ENCODE assay signal across 9 mouse cellular contexts in genomic region chr1:119049812-119050615, GRCm38 (mm10). TPM values are rescaled to one million over a fixed set of nuclear protein-coding genes. Genes with fewer than 3 reads are reported as not detected.
DNase-seq lines count a peak whose midpoint lies in the region; ATAC-seq and TF ChIP-seq lines count a peak whose summit lies in the region.
"Had no signal": no experiment of that assay in that cellular context is flagged by ENCODE, and none has a peak within 500 bp of the region (broad histone marks: within the 10 kb centered on the region; RNA-seq: fewer than 3 reads in every experiment).

No protein-coding gene starts in this region.

- intact Hi-C loops in heart, adult 2 months (cut with DNase I), result loop anchor here (5.0 kb wide), 1 partner anchor 68 kb away; no protein-coding TSS in a partner anchor

- ATAC-seq in embryonic facial prominence, embryonic 11.5 days (replicated peaks; ENCODE audit: insufficient number of reproducible peaks, low FRiP score, low TSS enrichment, low read depth), result no peak
- no peak for ATAC-seq in hindbrain, embryonic 15.5 days (ENCODE audit: low FRiP score, low read depth)
- peak; percentile 5; the same call in 1 of the 2 replicates for ATAC-seq in neural tube, embryonic 12.5 days (ENCODE audit: low FRiP score, low read depth)
- no peak for ATAC-seq in megakaryocyte, adult 5-6 weeks (ENCODE audit: poor library complexity, severe bottlenecking)

- H3K27me3 ChIP-seq in embryonic facial prominence, embryonic 11.5 days (ENCODE audit: control insufficient read depth, insufficient read depth, low read length), result no peaks in the 10 kb centered on the region
- peaks cover 26% of the 10 kb centered on the region for H3K27me3 ChIP-seq in hindbrain, embryonic 15.5 days
- no peaks in the 10 kb centered on the region; the same call in 1 of the 2 replicates for H3K27me3 ChIP-seq in neural tube, embryonic 12.5 days (replicated peaks)
- H3K27me3 ChIP-seq in heart, adult 2 months (ENCODE audit: control insufficient read depth, insufficient read depth, low read length), result peaks cover 13% of the 10 kb centered on the region

- peak overlapping the region; percentile 7; the same call in 1 of the 2 replicates for H3K27ac ChIP-seq in embryonic facial prominence, embryonic 11.5 days (replicated peaks; ENCODE audit: low read depth, low read length)
- H3K27ac ChIP-seq in hindbrain, embryonic 15.5 days (replicated peaks), result peak overlapping the region; percentile 73
- H3K27ac ChIP-seq in neural tube, embryonic 12.5 days, result peak overlapping the region; percentile 64
- no peak overlapping the region for H3K27ac ChIP-seq in heart, adult 2 months

- H3K9ac ChIP-seq in embryonic facial prominence, embryonic 11.5 days (replicated peaks; ENCODE audit: low read length), result peak overlapping the region; percentile 76
- no peak overlapping the region for H3K9ac ChIP-seq in hindbrain, embryonic 15.5 days
- H3K9ac ChIP-seq in neural tube, embryonic 12.5 days, result peak overlapping the region; percentile 33; the same call in 1 of the 2 replicates
- no peak overlapping the region for H3K9ac ChIP-seq in heart, adult 2 months (ENCODE audit: low read depth, low read length)

- 6% methylated on average over 10 of the region's 10 CpGs for WGBS in embryonic facial prominence, embryonic 11.5 days
- 11% methylated on average over 10 of the region's 10 CpGs for WGBS in hindbrain, embryonic 15.5 days
- WGBS in neural tube, embryonic 12.5 days, result 6% methylated on average over 10 of the region's 10 CpGs
- WGBS in heart, adult 2 months, result 61% methylated on average over 10 of the region's 10 CpGs

- no peak for TF ChIP-seq POLR2A in heart, adult 2 months (IDR thresholded peaks at IDR 0.05; ENCODE audit: insufficient read depth, low read depth, low read length)

- no peak for TF ChIP-seq EP300 in heart, adult 2 months (IDR thresholded peaks at IDR 0.05; ENCODE audit: insufficient read depth, low read depth, low read length)

- peak overlapping the region; percentile 53 for H3K4me2 ChIP-seq in embryonic facial prominence, embryonic 11.5 days (ENCODE audit: low read depth, low read length)
- H3K4me2 ChIP-seq in hindbrain, embryonic 15.5 days, result peak overlapping the region; percentile 96; the same call in 1 of the 2 replicates
- H3K4me2 ChIP-seq in neural tube, embryonic 12.5 days (replicated peaks), result peak overlapping the region; percentile 71

- H3K4me3 ChIP-seq in embryonic facial prominence, embryonic 11.5 days (ENCODE audit: low read depth, low read length), result peak overlapping the region; percentile 55
- no peak overlapping the region for H3K4me3 ChIP-seq in hindbrain, embryonic 15.5 days
- 0 out of 2 replicates have a peak overlapping the region, but pooled peaks have one; percentile 12 for H3K4me3 ChIP-seq in neural tube, embryonic 12.5 days
- H3K4me3 ChIP-seq in heart, adult 2 months, result no peak overlapping the region

- H3K4me1 ChIP-seq in embryonic facial prominence, embryonic 11.5 days (ENCODE audit: control insufficient read depth, insufficient read depth, low read length), result peaks cover 3% of the 10 kb centered on the region
- peaks cover 64% of the 10 kb centered on the region for H3K4me1 ChIP-seq in hindbrain, embryonic 15.5 days (replicated peaks)
- H3K4me1 ChIP-seq in neural tube, embryonic 12.5 days, result peaks cover 53% of the 10 kb centered on the region
- H3K4me1 ChIP-seq in heart, adult 2 months (ENCODE audit: control insufficient read depth, insufficient read depth, low read length), result no peaks in the 10 kb centered on the region; the same call in none of the 2 replicates

- DNase-seq in layer of hippocampus, postnatal 36 days, result peak; percentile 25 to 26
- no peak for DNase-seq in layer of hippocampus, adult 9-10 months (ENCODE audit: low spot score)
- DNase-seq in embryonic facial prominence, embryonic 11.5 days (ENCODE audit: low spot score), result peak; percentile 28
- no peak for DNase-seq in natural killer cell, adult 2 months (ENCODE audit: low spot score in 2 of 2)
- DNase-seq in heart, adult 2 months, result no peak

- H3K36me3 ChIP-seq in embryonic facial prominence, embryonic 11.5 days (replicated peaks; ENCODE audit: control insufficient read depth, insufficient read depth, low read depth, low read length), result no peaks in the 10 kb centered on the region
- H3K36me3 ChIP-seq in hindbrain, embryonic 15.5 days, result no peaks in the 10 kb centered on the region
- H3K36me3 ChIP-seq in neural tube, embryonic 12.5 days, result no peaks in the 10 kb centered on the region
- H3K36me3 ChIP-seq in heart, adult 2 months (ENCODE audit: control insufficient read depth, insufficient read depth, low read length), result no peaks in the 10 kb centered on the region

- H3K79me2 ChIP-seq in heart, adult 2 months (replicated peaks; ENCODE audit: control insufficient read depth, insufficient read depth, low read length), result no peaks in the 10 kb centered on the region

- TF ChIP-seq CTCF in heart, adult 2 months (IDR thresholded peaks at IDR 0.05), result no peak

- H3K9me3 ChIP-seq in embryonic facial prominence, embryonic 11.5 days (replicated peaks; ENCODE audit: control insufficient read depth, low read length), result no peaks in the 10 kb centered on the region
- H3K9me3 ChIP-seq in hindbrain, embryonic 15.5 days, result no peaks in the 10 kb centered on the region
- no peaks in the 10 kb centered on the region for H3K9me3 ChIP-seq in neural tube, embryonic 12.5 days

RNA-seq across cellular contexts. Expression of gene Gli2, which starts 3.4 kb away (rescaled TPM):
- total RNA-seq in layer of hippocampus, postnatal 36 days (2021), result 1 to 10 TPM; 3.1 to 5.2 TPM
- 13.3 and 14.0 TPM in 2 replicates for polyA plus RNA-seq in embryonic facial prominence, embryonic 11.5 days (2014; fragmentation: Nextera tagmentation; extraction: Ambion mirVana)
- 2.5 TPM in 2 replicates for polyA plus RNA-seq in hindbrain, embryonic 15.5 days (2015; fragmentation: Nextera tagmentation; extraction: Ambion mirVana)
- polyA plus RNA-seq in neural tube, embryonic 12.5 days (2016; fragmentation: Nextera tagmentation; extraction: Ambion mirVana), result 5.6 and 6.6 TPM in 2 replicates
- not detected in 2 replicates for total RNA-seq in megakaryocyte, adult 5-6 weeks (2015)
- not detected in 2 replicates for total RNA-seq in megakaryocyte, adult 5-6 weeks (2017)
- 1 to 10 TPM; 1.0 to 1.2 TPM for total RNA-seq in heart, adult 2 months (2021)
- polyA plus RNA-seq in heart, adult 2 months (2012; rRNA removed), result 2.1 and 2.6 TPM in 2 replicates
- total RNA-seq: neutrophil, adult 5-6 weeks had no signal

Comparison
In these comparisons a context has a peak if more than half of its experiments do, and no peak if none do; other contexts are left out.
1. DNase-seq: peak in layer of hippocampus, postnatal 36 days (2 of 2) and embryonic facial prominence, embryonic 11.5 days (single experiment); none in layer of hippocampus, adult 9-10 months (single experiment), natural killer cell, adult 2 months (0 of 2) and heart, adult 2 months (0 of 2).
2. H3K4me3 ChIP-seq: peak in embryonic facial prominence, embryonic 11.5 days (single experiment) and neural tube, embryonic 12.5 days (single experiment); none in hindbrain, embryonic 15.5 days (single experiment) and heart, adult 2 months (single experiment).
3. H3K9ac ChIP-seq: peak in embryonic facial prominence, embryonic 11.5 days (single experiment) and neural tube, embryonic 12.5 days (single experiment); none in hindbrain, embryonic 15.5 days (single experiment) and heart, adult 2 months (single experiment).
4. Peak in every context shown above with its lines, with median percentiles within 50 percentile points of each other: H3K4me2 ChIP-seq.